14 mouse cellular contexts compared by ENCODE assay signal in genomic region chr14:120405597-120405996, GRCm38 (mm10).
DNase-seq lines count a peak whose midpoint lies in the region; ATAC-seq lines count a peak whose summit lies in the region.
"Had no signal": no experiment of that assay in that cellular context is flagged by ENCODE, and none has a peak within 500 bp of the region (broad histone marks: within the 10 kb centered on the region; RNA-seq: fewer than 3 reads in every experiment).

No protein-coding gene starts in this region.

- H3K4me1 ChIP-seq in embryonic facial prominence, embryonic 15.5 days, result no peaks in the 10 kb centered on the region
- no peaks in the 10 kb centered on the region for H3K4me1 ChIP-seq in embryonic facial prominence, embryonic 10.5 days
- H3K4me1 ChIP-seq in liver, embryonic 16.5 days (ENCODE audit: control insufficient read depth, low read depth, low read length), result peaks cover 3% of the 10 kb centered on the region
- H3K4me1 ChIP-seq in liver, embryonic 11.5 days (replicated peaks; ENCODE audit: control insufficient read depth, insufficient read depth, low read length), result peaks cover 6% of the 10 kb centered on the region
- H3K4me1 ChIP-seq in stomach, embryonic 15.5 days, result 0 out of 2 replicates have a peak, but pooled peaks cover 5% of the 10 kb centered on the region
- H3K4me1 ChIP-seq in kidney, embryonic 14.5 days (ENCODE audit: control insufficient read depth, insufficient read depth, low read length), result no peaks in the 10 kb centered on the region
- H3K4me1 ChIP-seq: hindbrain, embryonic 10.5 days had no signal

- no peaks in the 10 kb centered on the region for H3K9me3 ChIP-seq in embryonic facial prominence, embryonic 15.5 days (replicated peaks)
- no peaks in the 10 kb centered on the region for H3K9me3 ChIP-seq in embryonic facial prominence, embryonic 10.5 days
- no peaks in the 10 kb centered on the region for H3K9me3 ChIP-seq in liver, embryonic 16.5 days (replicated peaks; ENCODE audit: control insufficient read depth, low read length)
- no peaks in the 10 kb centered on the region for H3K9me3 ChIP-seq in liver, embryonic 11.5 days (ENCODE audit: control insufficient read depth, low read length)
- H3K9me3 ChIP-seq in stomach, embryonic 15.5 days, result no peaks in the 10 kb centered on the region
- H3K9me3 ChIP-seq in kidney, embryonic 14.5 days (ENCODE audit: control insufficient read depth, low read length), result no peaks in the 10 kb centered on the region
- H3K9me3 ChIP-seq: hindbrain, embryonic 10.5 days had no signal

- DNase-seq in embryonic facial prominence, embryonic 10.5 days (ENCODE audit: low spot score), result no peak
- no peak for DNase-seq in liver, embryonic 11.5 days (ENCODE audit: low spot score)
- DNase-seq in large intestine, adult 2 months (ENCODE audit: low read depth, low spot score), result peak; percentile 33
- DNase-seq in gastrocnemius, postnatal 36 days, result no peak
- DNase-seq: cerebellum, postnatal 10 days; embryo, embryonic 11 days; forebrain, postnatal 0 days had no signal

- WGBS in embryonic facial prominence, embryonic 15.5 days, result 86% methylated on average over 3 of the region's 3 CpGs
- WGBS in embryonic facial prominence, embryonic 10.5 days, result 87% methylated on average over 3 of the region's 3 CpGs
- WGBS in liver, embryonic 16.5 days (ENCODE audit: insufficient replicate concordance), result 54% methylated on average over 3 of the region's 3 CpGs
- 73% methylated on average over 3 of the region's 3 CpGs for WGBS in liver, embryonic 11.5 days
- 50% methylated on average over 3 of the region's 3 CpGs for WGBS in large intestine, adult 2 months
- WGBS in stomach, embryonic 15.5 days, result 75% methylated on average over 3 of the region's 3 CpGs
- 67% methylated on average over 3 of the region's 3 CpGs for WGBS in kidney, embryonic 14.5 days

- intact Hi-C loops in gastrocnemius, postnatal 36 days (cut with DNase I), result no loop called here

- H3K27ac ChIP-seq in embryonic facial prominence, embryonic 15.5 days (replicated peaks), result 0 out of 2 replicates have a peak overlapping the region, but pooled peaks have one; percentile 22
- no peak overlapping the region for H3K27ac ChIP-seq in embryonic facial prominence, embryonic 10.5 days (replicated peaks)
- H3K27ac ChIP-seq in liver, embryonic 16.5 days (ENCODE audit: low read length), result no peak overlapping the region
- no peak overlapping the region for H3K27ac ChIP-seq in liver, embryonic 11.5 days (ENCODE audit: low read depth, low read length)
- H3K27ac ChIP-seq in stomach, embryonic 15.5 days, result peak overlapping the region; percentile 80
- H3K27ac ChIP-seq in kidney, embryonic 14.5 days (ENCODE audit: low read depth, low read length), result no peak overlapping the region
- H3K27ac ChIP-seq: hindbrain, embryonic 10.5 days had no signal

- H3K9ac ChIP-seq in embryonic facial prominence, embryonic 15.5 days, result no peak overlapping the region
- H3K9ac ChIP-seq in liver, embryonic 16.5 days (ENCODE audit: low read depth, low read length), result no peak overlapping the region
- no peak overlapping the region for H3K9ac ChIP-seq in liver, embryonic 11.5 days (ENCODE audit: low read depth, low read length)
- H3K9ac ChIP-seq in stomach, embryonic 15.5 days, result no peak overlapping the region
- H3K9ac ChIP-seq in kidney, embryonic 14.5 days (ENCODE audit: low read depth, low read length), result no peak overlapping the region
- H3K9ac ChIP-seq: forebrain, postnatal 0 days had no signal

- ATAC-seq in embryonic facial prominence, embryonic 15.5 days (ENCODE audit: insufficient number of reproducible peaks, low FRiP score, low TSS enrichment, low read depth), result no peak
- ATAC-seq in liver, embryonic 16.5 days (ENCODE audit: low read depth), result peak; percentile 35; the same call in 1 of the 2 replicates
- ATAC-seq in liver, embryonic 11.5 days (replicated peaks; ENCODE audit: low FRiP score), result no peak
- ATAC-seq in stomach, embryonic 15.5 days (ENCODE audit: insufficient read depth, low FRiP score, low read depth), result peak; percentile 48; the same call in 1 of the 2 replicates
- no peak for ATAC-seq in kidney, embryonic 14.5 days (ENCODE audit: low FRiP score, low TSS enrichment)
- ATAC-seq: forebrain, postnatal 0 days; inflammation-experienced regulatory T-cells, adult 6 months had no signal

- H3K4me2 ChIP-seq in embryonic facial prominence, embryonic 15.5 days (replicated peaks), result no peak overlapping the region
- no peak overlapping the region for H3K4me2 ChIP-seq in liver, embryonic 16.5 days (ENCODE audit: low read depth, low read length)
- no peak overlapping the region for H3K4me2 ChIP-seq in liver, embryonic 11.5 days
- H3K4me2 ChIP-seq in stomach, embryonic 15.5 days, result no peak overlapping the region
- H3K4me2 ChIP-seq in kidney, embryonic 14.5 days (replicated peaks; ENCODE audit: low read depth, low read length), result no peak overlapping the region

- no peaks in the 10 kb centered on the region for H3K27me3 ChIP-seq in embryonic facial prominence, embryonic 15.5 days
- H3K27me3 ChIP-seq in embryonic facial prominence, embryonic 10.5 days (replicated peaks; ENCODE audit: low read depth, poor library complexity, severe bottlenecking), result no peaks in the 10 kb centered on the region
- H3K27me3 ChIP-seq in liver, embryonic 16.5 days (ENCODE audit: control insufficient read depth, insufficient read depth, low read depth, low read length), result no peaks in the 10 kb centered on the region
- no peaks in the 10 kb centered on the region for H3K27me3 ChIP-seq in liver, embryonic 11.5 days (replicated peaks; ENCODE audit: control insufficient read depth, insufficient read depth, low read length)
- H3K27me3 ChIP-seq in stomach, embryonic 15.5 days (replicated peaks), result no peaks in the 10 kb centered on the region
- no peaks in the 10 kb centered on the region for H3K27me3 ChIP-seq in kidney, embryonic 14.5 days (ENCODE audit: control insufficient read depth, insufficient read depth, low read length)

- peaks cover 60% of the 10 kb centered on the region for H3K36me3 ChIP-seq in embryonic facial prominence, embryonic 15.5 days
- H3K36me3 ChIP-seq in embryonic facial prominence, embryonic 10.5 days (replicated peaks), result peaks cover 81% of the 10 kb centered on the region
- H3K36me3 ChIP-seq in liver, embryonic 16.5 days (ENCODE audit: control insufficient read depth, insufficient read depth), result no peaks in the 10 kb centered on the region
- no peaks in the 10 kb centered on the region for H3K36me3 ChIP-seq in liver, embryonic 11.5 days (ENCODE audit: control insufficient read depth, insufficient read depth, low read length)
- H3K36me3 ChIP-seq in stomach, embryonic 15.5 days, result peaks cover 21% of the 10 kb centered on the region
- H3K36me3 ChIP-seq in kidney, embryonic 14.5 days (ENCODE audit: control insufficient read depth, insufficient read depth, low read length), result peaks cover 30% of the 10 kb centered on the region

- H3K4me3 ChIP-seq in embryonic facial prominence, embryonic 15.5 days (replicated peaks), result no peak overlapping the region
- H3K4me3 ChIP-seq in embryonic facial prominence, embryonic 10.5 days, result no peak overlapping the region
- H3K4me3 ChIP-seq in liver, embryonic 16.5 days (ENCODE audit: low read depth, low read length), result no peak overlapping the region
- no peak overlapping the region for H3K4me3 ChIP-seq in liver, embryonic 11.5 days (ENCODE audit: low read depth, low read length)
- no peak overlapping the region for H3K4me3 ChIP-seq in stomach, embryonic 15.5 days (replicated peaks)
- H3K4me3 ChIP-seq in kidney, embryonic 14.5 days (ENCODE audit: low read length), result no peak overlapping the region
- H3K4me3 ChIP-seq: erythroblast, embryonic 14.5 days; hindbrain, embryonic 10.5 days had no signal

Comparison
In these comparisons a context has a peak if more than half of its experiments do, and no peak if none do; other contexts are left out.
1. ATAC-seq: peak in liver, embryonic 16.5 days (single experiment) and stomach, embryonic 15.5 days (single experiment); none in embryonic facial prominence, embryonic 15.5 days (single experiment), liver, embryonic 11.5 days (single experiment) and kidney, embryonic 14.5 days (single experiment).
2. H3K27ac ChIP-seq: peak in embryonic facial prominence, embryonic 15.5 days (single experiment) and stomach, embryonic 15.5 days (single experiment); none in embryonic facial prominence, embryonic 10.5 days (single experiment), liver, embryonic 16.5 days (single experiment), liver, embryonic 11.5 days (single experiment) and kidney, embryonic 14.5 days (single experiment).